Mouse (Mus musculus): Measurements from ENCODE around the gene St7.
"Not testable (repeated sequence)": the region's sequence is repeated elsewhere in the genome, so short reads cannot be mapped to it uniquely, and the experiment has no call there.

The St7 gene

GRCm38 (mm10) chr6:17692647-17693046 is at the start of gene St7:
St7 (plus strand) TSS chr6:17692933.
- DNase-seq (ENCODE audit: low read depth, low spot score): no peak

- DNase-seq (ENCODE audit: low read depth, low spot score): no peak
Observed at GRCm38 (mm10) chr6:17646107-17646506, 46.6 kb upstream of the St7 start.

- DNase-seq (ENCODE audit: low read depth, low spot score): no peak
Observed at GRCm38 (mm10) chr6:17652132-17652531, 40.6 kb upstream of the St7 start.

GRCm38 (mm10) chr6:17655080-17655479 is 37.7 kb upstream of the St7 start:
- DNase-seq (ENCODE audit: low read depth, low spot score): no peak

DNA sequence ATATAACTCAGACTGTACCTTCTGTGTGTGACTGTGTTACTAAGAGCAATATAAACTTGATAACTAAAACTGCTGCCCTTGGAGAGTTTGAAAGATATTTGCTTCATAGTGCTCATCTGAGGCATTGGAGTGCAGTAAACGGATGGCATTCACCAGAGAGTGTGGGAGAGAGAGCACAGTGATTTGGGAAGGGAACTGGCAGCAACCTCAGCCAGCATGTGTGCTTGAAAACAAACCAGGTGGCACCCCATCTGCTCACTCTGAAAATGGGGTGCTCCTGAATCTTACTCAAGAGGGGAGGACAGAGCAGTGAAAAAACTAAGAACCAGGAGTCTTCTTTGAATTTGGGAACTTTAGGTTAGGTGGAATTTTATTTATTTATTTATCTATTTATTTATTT is 35.4 kb upstream of the St7 start:
- no peak for DNase-seq (ENCODE audit: low read depth, low spot score)

GRCm38 (mm10) chr6:17665348-17665747 is 27.4 kb upstream of the St7 start:
- no peak for DNase-seq (ENCODE audit: low read depth, low spot score)

- no peak for DNase-seq (ENCODE audit: low read depth, low spot score)
Observed at GRCm38 (mm10) chr6:17666024-17666423, 26.7 kb upstream of the St7 start.

- no peak for DNase-seq (ENCODE audit: low read depth, low spot score)
Observed at GRCm38 (mm10) chr6:17667813-17668212, 24.9 kb upstream of the St7 start.

GRCm38 (mm10) chr6:17668334-17668733 is 24.4 kb upstream of the St7 start:
- DNase-seq (ENCODE audit: low read depth, low spot score): no peak

DNA sequence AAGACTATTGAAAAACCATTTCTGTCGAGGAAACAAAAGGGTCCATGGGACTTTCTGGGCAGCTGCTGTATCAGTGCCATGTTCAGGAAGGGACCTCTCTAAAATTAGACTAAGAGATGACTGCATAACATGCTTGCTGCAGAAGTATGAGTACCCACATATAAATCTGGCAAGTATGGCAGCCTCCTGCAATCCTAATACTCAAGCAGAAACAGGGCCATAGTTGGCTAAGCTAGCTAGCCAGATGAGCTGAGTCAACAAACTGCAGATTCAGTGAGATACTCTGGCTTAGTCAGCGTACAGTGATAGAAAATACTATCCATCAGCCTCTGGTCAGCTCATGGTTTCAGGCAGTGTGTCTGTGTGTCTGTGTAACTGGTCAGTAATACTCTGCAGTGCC is 22.9 kb upstream of the St7 start:
- no peak for DNase-seq (ENCODE audit: low read depth, low spot score)

- peak; percentile 80 for DNase-seq (ENCODE audit: low read depth, low spot score)
Observed at GRCm38 (mm10) chr6:17675019-17675756, 17.5 kb upstream of the St7 start.

- DNase-seq (ENCODE audit: low read depth, low spot score): no peak
Observed at GRCm38 (mm10) chr6:17677008-17677407, 15.7 kb upstream of the St7 start.

DNA sequence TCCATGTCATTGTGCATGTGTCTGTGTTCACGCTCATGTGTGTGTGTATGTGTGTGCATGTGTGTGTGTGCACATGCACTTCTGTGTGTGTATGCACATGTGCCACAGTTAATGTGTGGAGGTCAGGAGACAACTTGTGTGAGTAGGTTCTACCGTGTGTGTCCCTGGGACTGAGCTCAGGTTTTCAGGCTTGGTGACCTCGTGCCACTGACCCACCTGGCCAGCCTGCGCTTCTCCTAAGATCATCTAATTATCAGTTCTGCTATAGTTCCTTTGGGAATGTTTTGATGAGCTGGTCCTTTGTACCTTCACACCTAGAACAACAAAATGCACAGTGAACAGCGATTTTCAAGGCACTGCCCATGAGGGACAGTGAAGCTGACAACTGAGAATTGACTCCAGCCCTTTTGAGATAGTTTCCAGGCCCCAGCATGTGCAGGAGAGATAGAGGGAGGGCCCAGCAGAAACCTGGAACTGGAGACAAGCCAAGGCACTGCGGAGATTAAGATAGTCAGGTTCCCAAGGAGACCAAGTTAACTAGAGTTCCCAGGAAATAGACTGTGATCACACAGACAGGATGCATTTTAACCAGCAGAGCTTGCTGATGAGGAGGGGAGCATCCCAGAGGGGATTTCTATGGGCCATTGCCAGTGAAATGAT is 12.3 kb upstream of the St7 start:
- DNase-seq (ENCODE audit: low read depth, low spot score): no peak

- no peak for DNase-seq (ENCODE audit: low read depth, low spot score)
Observed at GRCm38 (mm10) chr6:17681810-17682209, 10.9 kb upstream of the St7 start.

DNA sequence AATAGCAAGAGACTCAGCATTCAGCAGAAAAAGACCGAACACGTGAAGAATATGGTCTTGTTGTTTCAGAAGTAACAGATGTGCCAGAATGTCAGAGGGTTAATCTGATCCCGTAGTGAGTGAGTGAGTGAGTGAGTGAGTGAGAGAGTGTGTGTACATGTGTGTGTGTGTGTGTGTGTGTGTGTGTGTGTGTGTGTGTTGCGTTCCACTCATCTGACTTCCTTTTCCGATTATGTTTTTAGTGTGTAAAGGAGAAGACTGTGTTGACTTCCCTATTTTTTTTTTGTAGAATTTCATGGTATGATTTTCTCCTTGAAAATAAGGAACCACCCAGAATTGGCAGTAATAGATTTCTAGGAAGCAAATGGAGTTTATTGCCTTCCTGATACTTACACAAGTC is 4.1 kb upstream of the St7 start:
- DNase-seq (ENCODE audit: low read depth, low spot score): no peak

- DNase-seq (ENCODE audit: low read depth, low spot score): peak; percentile 67
Observed at GRCm38 (mm10) chr6:17693726-17694549, 1.2 kb downstream of the St7 start.

- DNase-seq (ENCODE audit: low read depth, low spot score): peak; percentile 66
Observed at GRCm38 (mm10) chr6:17694550-17694951, 1.8 kb downstream of the St7 start.

GRCm38 (mm10) chr6:17696321-17696734 is 3.6 kb downstream of the St7 start:
- DNase-seq (ENCODE audit: low read depth, low spot score): peak; percentile 43

GRCm38 (mm10) chr6:17700936-17701612 is 8.3 kb downstream of the St7 start:
- DNase-seq (ENCODE audit: low read depth, low spot score): no peak

GRCm38 (mm10) chr6:17704038-17704437 is 11.3 kb downstream of the St7 start:
- not testable (repeated sequence) for DNase-seq (ENCODE audit: low read depth, low spot score)

- no peak for DNase-seq (ENCODE audit: low read depth, low spot score)
Observed at GRCm38 (mm10) chr6:17705973-17706372, 13.2 kb downstream of the St7 start.

- no peak for DNase-seq (ENCODE audit: low read depth, low spot score)
Observed at GRCm38 (mm10) chr6:17718978-17719377, 26.2 kb downstream of the St7 start.
